Mouse (Mus musculus) bone marrow, adult 2 months (tissue): ENCODE results near the gene Eml2.

Source experiments
- CTCF ChIP-seq: fragments of 200-500 bp; IDR thresholded peaks from 2 replicates; pipeline ENCODE4 v1.5.1; 2011; ENCODE audit warnings: low read length, control low read depth; ENCODE audit not compliant: control insufficient read depth, insufficient read depth
- POLR2A ChIP-seq: fragments of 200-500 bp; IDR thresholded peaks from 2 replicates; pipeline ENCODE4 v1.6.1; 2011; ENCODE audit warnings: low read depth, mild to moderate bottlenecking, control low read depth, low read length, borderline replicate concordance; ENCODE audit not compliant: control insufficient read depth

DNA sequence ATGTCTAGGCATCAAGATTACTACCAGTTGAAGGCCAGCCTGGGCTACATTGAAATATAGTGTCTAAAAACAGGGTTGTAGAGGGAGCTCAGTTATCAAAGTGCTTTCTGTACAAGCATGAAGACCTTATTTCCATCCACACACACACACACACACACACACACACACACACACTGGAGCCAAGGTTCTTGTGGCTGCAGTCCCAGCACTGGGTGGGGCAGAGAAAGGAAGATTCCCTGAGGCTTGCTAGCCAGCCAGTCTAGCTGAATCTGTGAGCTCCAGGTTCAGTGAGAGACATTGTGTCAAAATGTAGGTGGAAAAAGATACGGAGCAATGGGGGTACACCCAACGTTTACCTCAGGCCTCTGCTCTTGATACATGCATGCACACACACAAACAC is 8.0 kb downstream of the Eml2 start:
- TF ChIP-seq POLR2A: no peak
- no peak for TF ChIP-seq CTCF
